Mouse (Mus musculus): ENCODE data around the gene Gm9887. TPM values are rescaled to one million over a fixed set of nuclear protein-coding genes. Genes with fewer than 3 reads are reported as not detected.
"Not testable (repeated sequence)": the region's sequence is repeated elsewhere in the genome, so short reads cannot be mapped to it uniquely, and the experiment has no call there.

Gene Gm9887
- polyA plus RNA-seq, 1 experiment, result 5.4 TPM

DNA sequence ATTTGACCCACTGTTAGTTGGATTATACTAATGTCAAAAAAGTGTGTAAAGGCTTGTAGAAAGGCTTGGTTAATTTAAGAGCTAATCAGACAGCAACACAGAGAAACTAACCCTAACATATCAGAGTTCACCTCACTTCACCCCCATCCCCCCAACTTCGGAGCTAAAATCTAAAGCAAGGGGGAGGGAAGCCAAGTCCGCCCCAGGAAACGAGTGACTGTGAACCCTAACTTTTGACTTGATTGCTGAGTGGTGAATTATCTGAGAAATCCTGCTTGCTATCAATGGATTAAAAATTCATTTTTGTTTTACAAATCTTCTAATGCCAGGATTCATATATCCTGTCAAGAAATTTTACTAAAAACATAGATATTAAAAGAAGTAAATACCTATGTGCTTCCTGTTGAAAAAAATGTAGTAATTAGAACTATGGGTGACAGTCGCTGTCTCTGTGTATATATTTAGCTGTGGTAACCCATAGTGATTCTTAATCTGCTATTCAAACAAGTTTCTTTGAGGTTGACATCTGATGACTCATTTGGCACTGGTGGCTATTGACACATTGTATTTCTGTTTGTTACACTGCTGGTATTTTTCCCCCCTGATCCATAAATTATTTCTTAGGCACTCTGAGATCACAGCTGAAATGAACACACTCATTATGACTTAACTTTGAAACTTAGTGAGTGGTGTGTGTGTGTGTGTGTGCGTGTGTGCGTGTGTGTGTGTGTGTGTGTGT, 13.5 kb upstream of the Gm9887 start:
- WGBS, result 74% methylated on average over 6 of the region's 6 CpGs
- Histone ChIP-seq H3K4me3 (ENCODE audit: low read depth, low read length) (no peak overlapping the region), H3K27me3 (ENCODE audit: control insufficient read depth, insufficient read depth, low read length) (no peaks in the 10 kb centered on the region), H3K27ac (ENCODE audit: insufficient read depth, low read depth, low read length) (no peak overlapping the region), H3K4me1 (ENCODE audit: control insufficient read depth, insufficient read depth, insufficient read length, low read length) (0 out of 2 replicates have a peak, but pooled peaks cover 2% of the 10 kb centered on the region), H3K36me3 (ENCODE audit: control insufficient read depth, insufficient read depth, low read length) (no peaks in the 10 kb centered on the region)
- no peak for TF ChIP-seq CTCF (IDR thresholded peaks at IDR 0.05; ENCODE audit: extremely low read depth, insufficient read length, insufficient replicate concordance, low read depth, low read length)
- no peak for TF ChIP-seq POLR2A (IDR thresholded peaks at IDR 0.05; ENCODE audit: low read depth, low read length)

DNA sequence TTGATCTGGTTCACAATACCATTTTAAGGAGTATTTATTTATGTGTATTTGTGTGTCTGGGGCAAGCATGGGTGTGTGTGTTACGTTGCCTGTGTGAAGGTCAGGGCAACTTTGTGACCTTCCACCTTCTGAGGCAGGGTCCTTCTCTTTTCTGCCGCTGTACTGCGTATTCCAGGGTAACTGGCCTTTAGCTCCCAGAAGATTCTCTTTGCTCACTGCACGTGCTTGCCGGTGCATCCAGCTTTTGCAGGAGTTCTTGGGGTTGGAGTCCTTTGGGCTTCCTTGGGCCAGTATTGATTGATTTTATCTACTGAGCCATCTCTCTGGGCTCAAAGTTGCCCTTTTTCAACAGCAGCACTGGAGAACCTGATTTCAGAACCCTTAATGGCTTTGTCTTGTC, 12.3 kb upstream of the Gm9887 start:
- Histone ChIP-seq H3K4me1 (ENCODE audit: control insufficient read depth, insufficient read depth, insufficient read length, low read length) (0 out of 2 replicates have a peak, but pooled peaks cover 2% of the 10 kb centered on the region), H3K4me3 (ENCODE audit: low read depth, low read length) (no peak overlapping the region), H3K27me3 (ENCODE audit: control insufficient read depth, insufficient read depth, low read length) (no peaks in the 10 kb centered on the region), H3K36me3 (ENCODE audit: control insufficient read depth, insufficient read depth, low read length) (peaks cover 4% of the 10 kb centered on the region; the same call in 1 of the 2 replicates), H3K27ac (ENCODE audit: insufficient read depth, low read depth, low read length) (no peak overlapping the region)
- WGBS, result 93% methylated on average over 5 of the region's 5 CpGs
- TF ChIP-seq POLR2A (IDR thresholded peaks at IDR 0.05; ENCODE audit: low read depth, low read length) (no peak), CTCF (IDR thresholded peaks at IDR 0.05; ENCODE audit: extremely low read depth, insufficient read length, insufficient replicate concordance, low read depth, low read length) (no peak)

GRCm38 (mm10) chr12:69382880-69383279, 10.6 kb upstream of the Gm9887 start:
- TF ChIP-seq POLR2A (IDR thresholded peaks at IDR 0.05; ENCODE audit: low read depth, low read length) (no peak), CTCF (IDR thresholded peaks at IDR 0.05; ENCODE audit: extremely low read depth, insufficient read length, insufficient replicate concordance, low read depth, low read length) (no peak)
- WGBS, result 86% methylated on average over 1 of the region's 1 CpGs
- peaks cover 8% of the 10 kb centered on the region for H3K36me3 ChIP-seq (ENCODE audit: control insufficient read depth, insufficient read depth, low read length)

GRCm38 (mm10) chr12:69378558-69379454, 6.5 kb upstream of the Gm9887 start:
- H3K36me3 ChIP-seq (ENCODE audit: control insufficient read depth, insufficient read depth, low read length), result peaks cover 20% of the 10 kb centered on the region
- 83% methylated on average over 11 of the region's 11 CpGs for WGBS

More at GRCm38 (mm10) chr12:69382880-69383279, 10.6 kb upstream of the Gm9887 start:
- Histone ChIP-seq H3K27me3 (ENCODE audit: control insufficient read depth, insufficient read depth, low read length) (no peaks in the 10 kb centered on the region), H3K4me3 (ENCODE audit: low read depth, low read length) (no peak overlapping the region), H3K4me1 (ENCODE audit: control insufficient read depth, insufficient read depth, insufficient read length, low read length) (0 out of 2 replicates have a peak, but pooled peaks cover 2% of the 10 kb centered on the region), H3K27ac (ENCODE audit: insufficient read depth, low read depth, low read length) (no peak overlapping the region)

GRCm38 (mm10) chr12:69377636-69378035, 5.4 kb upstream of the Gm9887 start:
- not testable (repeated sequence) for H3K4me1 ChIP-seq (ENCODE audit: control insufficient read depth, insufficient read depth, insufficient read length, low read length); H3K27me3 ChIP-seq (ENCODE audit: control insufficient read depth, insufficient read depth, low read length); H3K4me3 ChIP-seq (ENCODE audit: low read depth, low read length); H3K27ac ChIP-seq (ENCODE audit: insufficient read depth, low read depth, low read length)
- H3K36me3 ChIP-seq (ENCODE audit: control insufficient read depth, insufficient read depth, low read length), result peaks cover 31% of the 10 kb centered on the region
- 85% methylated on average over 6 of the region's 6 CpGs for WGBS

More at GRCm38 (mm10) chr12:69378558-69379454, 6.5 kb upstream of the Gm9887 start:
- H3K27me3 ChIP-seq (ENCODE audit: control insufficient read depth, insufficient read depth, low read length), result no peaks in the 10 kb centered on the region
- H3K4me3 ChIP-seq (ENCODE audit: low read depth, low read length), result no peak overlapping the region
- no peaks in the 10 kb centered on the region for H3K4me1 ChIP-seq (ENCODE audit: control insufficient read depth, insufficient read depth, insufficient read length, low read length)
- TF ChIP-seq CTCF (IDR thresholded peaks at IDR 0.05; ENCODE audit: extremely low read depth, insufficient read length, insufficient replicate concordance, low read depth, low read length) (no peak), POLR2A (IDR thresholded peaks at IDR 0.05; ENCODE audit: low read depth, low read length) (no peak)
- no peak overlapping the region for H3K27ac ChIP-seq (ENCODE audit: insufficient read depth, low read depth, low read length)

DNA sequence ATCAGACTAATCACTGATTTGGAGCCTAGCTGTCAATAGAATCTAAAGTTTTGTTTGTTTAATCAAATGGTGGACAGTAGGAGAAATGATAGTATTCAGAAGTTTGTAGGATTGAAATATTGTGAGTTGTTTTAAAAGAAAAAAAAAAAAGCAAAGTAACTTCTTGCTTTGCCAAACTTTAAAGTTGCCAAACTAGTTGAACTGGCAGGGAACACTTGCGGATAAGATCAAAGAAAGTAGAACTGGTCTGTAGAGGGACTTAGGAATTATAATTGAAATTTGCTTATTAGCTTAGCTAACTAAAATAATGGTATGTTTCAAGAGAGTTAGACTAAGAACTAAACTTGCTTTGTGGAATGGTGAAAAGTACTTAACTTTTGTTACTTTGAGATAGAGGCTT, 4.9 kb upstream of the Gm9887 start:
- no peak overlapping the region for H3K27ac ChIP-seq (ENCODE audit: insufficient read depth, low read depth, low read length)
- no peak overlapping the region for H3K4me3 ChIP-seq (ENCODE audit: low read depth, low read length)
- no peaks in the 10 kb centered on the region for H3K4me1 ChIP-seq (ENCODE audit: control insufficient read depth, insufficient read depth, insufficient read length, low read length)
- TF ChIP-seq CTCF (IDR thresholded peaks at IDR 0.05; ENCODE audit: extremely low read depth, insufficient read length, insufficient replicate concordance, low read depth, low read length) (no peak), POLR2A (IDR thresholded peaks at IDR 0.05; ENCODE audit: low read depth, low read length) (no peak)
- WGBS, result 40% methylated on average over 1 of the region's 1 CpGs
- H3K36me3 ChIP-seq (ENCODE audit: control insufficient read depth, insufficient read depth, low read length), result peaks cover 31% of the 10 kb centered on the region
- no peaks in the 10 kb centered on the region for H3K27me3 ChIP-seq (ENCODE audit: control insufficient read depth, insufficient read depth, low read length)

- no peaks in the 10 kb centered on the region for H3K4me1 ChIP-seq (ENCODE audit: control insufficient read depth, insufficient read depth, insufficient read length, low read length)
- no peaks in the 10 kb centered on the region for H3K27me3 ChIP-seq (ENCODE audit: control insufficient read depth, insufficient read depth, low read length)
- peaks cover 31% of the 10 kb centered on the region for H3K36me3 ChIP-seq (ENCODE audit: control insufficient read depth, insufficient read depth, low read length)
- TF ChIP-seq POLR2A (IDR thresholded peaks at IDR 0.05; ENCODE audit: low read depth, low read length), result no peak
- TF ChIP-seq CTCF (IDR thresholded peaks at IDR 0.05; ENCODE audit: extremely low read depth, insufficient read length, insufficient replicate concordance, low read depth, low read length), result no peak
- no peak overlapping the region for H3K4me3 ChIP-seq (ENCODE audit: low read depth, low read length)
- WGBS, result 31% methylated on average over 2 of the region's 2 CpGs
- no peak overlapping the region for H3K27ac ChIP-seq (ENCODE audit: insufficient read depth, low read depth, low read length)
Observed at GRCm38 (mm10) chr12:69376132-69376531, 3.9 kb upstream of the Gm9887 start.

All from small intestine, adult 2 months (tissue).